Mouse (Mus musculus): ENCODE measurements at regions not wholly inside any gene's neighbourhood (a gene's known extent, or its start where the extent isn't known, plus 50 kb on each side); places are given as distances from the start of the nearest gene placed in this dataset.
"Not testable (repeated sequence)": the region's sequence is repeated elsewhere in the genome, so short reads cannot be mapped to it uniquely, and the experiment has no call there.

DNA sequence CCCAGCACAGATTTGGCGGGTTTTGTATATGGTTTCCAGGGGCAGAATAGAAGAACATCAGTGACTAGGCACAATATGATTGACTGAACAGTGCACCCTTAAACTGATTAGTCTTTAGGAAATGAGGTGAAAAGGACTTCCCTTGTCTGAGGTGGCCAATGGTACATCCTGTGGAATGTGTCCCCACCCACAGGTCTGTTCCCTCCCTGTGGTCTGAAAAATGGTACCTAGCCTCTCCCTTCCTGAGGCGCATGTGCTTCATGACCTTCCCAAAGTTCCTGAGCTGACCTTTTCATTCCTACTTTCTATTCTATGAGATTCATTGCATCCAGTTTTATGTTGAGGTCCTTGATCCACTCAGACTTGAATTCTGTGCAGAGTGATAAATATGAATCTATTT lies 76.0 kb downstream of the Zfp97 start:
- DNase-seq (ENCODE audit: low spot score) = not testable (repeated sequence)

DNA sequence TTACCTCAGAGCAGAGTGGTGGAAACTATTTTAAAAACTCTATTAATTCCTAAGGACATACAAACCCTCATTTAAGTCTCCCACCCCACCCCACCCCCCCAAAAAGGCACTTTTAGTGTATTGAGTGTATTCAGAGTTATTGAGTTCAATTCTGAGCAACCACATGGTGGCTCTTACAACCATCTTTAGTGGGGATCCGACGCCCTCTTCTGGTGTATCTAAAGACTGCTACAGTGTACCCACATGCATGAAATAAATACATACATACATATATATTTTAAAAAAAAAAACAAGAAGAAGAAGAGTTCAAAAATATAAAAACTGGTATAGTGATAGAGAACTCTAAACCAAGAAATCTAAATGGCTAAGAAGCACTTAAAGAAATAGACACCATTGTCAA lies 107.9 kb downstream of the Zfp97 start:
- no peak for DNase-seq (ENCODE audit: low spot score)

DNA sequence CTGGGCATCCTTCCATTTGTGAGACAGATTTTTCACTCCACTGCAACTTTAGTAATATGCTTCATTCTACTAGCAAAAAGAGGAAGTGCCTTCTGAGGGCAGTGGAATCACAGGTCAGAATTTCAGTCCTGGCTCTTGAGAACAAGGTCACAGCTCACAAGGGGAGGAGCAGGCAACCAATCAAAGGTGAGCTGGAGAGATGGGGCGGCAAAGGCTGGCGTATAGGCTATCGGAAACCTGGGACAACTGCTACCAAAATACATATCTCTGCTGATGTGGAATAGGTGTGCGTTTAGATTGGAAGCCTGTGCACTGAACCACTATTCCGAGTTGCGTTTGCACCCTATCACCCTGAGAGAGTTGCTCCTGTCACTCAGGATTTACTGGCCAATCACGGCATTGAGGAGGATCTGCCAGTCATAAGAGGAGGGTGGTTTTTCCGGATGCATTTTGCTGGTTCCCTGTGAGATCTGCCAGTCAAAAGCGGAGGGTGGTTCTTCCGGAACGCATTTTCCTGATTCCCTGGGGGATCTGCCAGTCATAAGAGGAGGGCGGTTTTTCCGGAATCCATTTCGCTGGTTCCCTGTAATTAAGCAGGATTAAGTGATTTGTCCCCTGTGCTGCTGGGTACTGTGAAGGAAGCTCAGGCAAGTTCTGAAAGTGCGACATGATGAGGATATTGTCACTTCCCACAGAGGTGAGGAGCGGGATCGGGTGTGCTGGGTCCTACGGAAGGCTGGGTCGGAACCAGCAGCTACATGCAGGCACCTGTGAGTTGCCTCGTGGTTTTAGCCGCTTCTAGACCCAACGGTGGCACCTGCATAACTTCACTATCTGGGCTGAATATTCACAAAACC lies 113.3 kb downstream of the Zfp97 start:
- DNase-seq (ENCODE audit: low spot score) = peak; percentile 94

DNA sequence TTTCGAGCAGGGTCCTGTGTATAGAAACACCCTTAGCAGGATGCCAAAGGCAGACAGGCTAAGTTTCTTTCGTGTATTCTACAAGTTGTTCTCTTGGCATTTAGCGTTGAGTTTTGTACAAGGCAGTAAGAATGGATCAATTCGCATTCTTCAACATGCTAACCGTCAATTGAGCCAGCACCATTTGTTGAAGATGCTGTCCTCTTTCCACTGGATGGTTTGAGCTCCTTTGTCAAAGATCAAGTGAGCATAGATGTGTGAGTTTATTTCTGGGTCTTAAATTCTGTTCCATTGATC lies 113.9 kb downstream of the Zfp97 start:
- DNase-seq (ENCODE audit: low spot score) = not testable (repeated sequence)
